Comparison of ENCODE assay signal across 8 mouse cellular contexts in the genomic region with DNA sequence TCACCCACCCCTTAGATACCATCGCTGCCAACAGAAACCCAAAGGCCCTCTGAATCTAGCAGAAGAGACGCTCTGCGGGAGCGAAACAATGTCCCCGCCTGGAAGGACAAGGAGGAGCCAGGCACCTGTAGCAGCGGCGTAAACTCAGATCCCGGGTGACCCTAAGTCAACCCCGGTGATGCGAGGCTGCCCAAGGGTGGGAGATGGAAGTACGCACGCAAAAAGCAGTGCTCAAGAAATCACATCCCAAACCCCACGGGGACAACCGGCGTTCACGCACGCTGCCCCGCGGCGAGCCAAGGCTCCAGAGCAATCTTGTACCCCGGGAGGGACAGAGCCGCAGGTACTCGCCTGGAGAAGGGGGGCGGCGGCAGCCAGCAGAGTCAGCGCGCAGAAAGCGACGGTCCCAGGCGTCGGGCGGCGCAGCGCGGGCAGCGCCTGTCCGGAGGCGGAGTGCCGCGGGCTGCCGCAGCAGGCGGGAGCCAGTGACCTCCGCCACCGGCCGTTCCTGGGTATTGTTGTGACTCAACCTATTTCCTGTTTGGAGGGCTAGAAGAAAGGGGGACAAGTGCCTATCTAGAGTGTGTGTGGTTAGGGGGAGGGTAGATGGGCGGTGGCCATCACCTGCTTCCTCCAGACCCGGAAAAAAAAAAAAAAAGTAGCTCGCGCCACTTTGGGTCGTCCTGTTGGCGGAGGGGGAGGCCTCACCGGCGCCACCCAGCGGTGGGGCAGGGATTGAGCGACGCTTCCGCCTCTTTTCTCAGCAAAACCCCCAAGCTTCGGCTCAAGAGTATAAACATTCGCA. TPM values are rescaled to one million over a fixed set of nuclear protein-coding genes. Genes with fewer than 3 reads are reported as not detected.
A peak's percentile ranks its signal among the peaks of the same experiment; 100 is the strongest.
DNase-seq lines count a peak whose midpoint lies in the region; ATAC-seq lines count a peak whose summit lies in the region.

A gene (minus strand): TSS at position 531 of the 805 bp plus-strand sequence.

- under 1% methylated on average over 57 of the region's 59 CpGs for WGBS in hindbrain, embryonic 15.5 days

- intact Hi-C loops in left cerebral cortex, postnatal 10 days (cut with DNase I), result loop anchor here (5.0 kb wide), 1 partner anchor 43 kb away; no protein-coding TSS in a partner anchor

- H3K9me3 ChIP-seq in hindbrain, embryonic 15.5 days, result no peaks in the 10 kb centered on the region

- H3K27me3 ChIP-seq in hindbrain, embryonic 15.5 days, result peaks cover 31% of the 10 kb centered on the region

- peak within 1 kb of the TSS; percentile 51 for H3K4me3 ChIP-seq in hindbrain, embryonic 15.5 days

- peak; percentile 61 for ATAC-seq in hindbrain, embryonic 15.5 days (ENCODE audit: low FRiP score, low read depth)
- peak; percentile 80 for ATAC-seq in megakaryocyte, adult 5-6 weeks (ENCODE audit: poor library complexity, severe bottlenecking)

- H3K4me1 ChIP-seq in hindbrain, embryonic 15.5 days (replicated peaks), result peaks cover 17% of the 10 kb centered on the region

- peak within 1 kb of the TSS; percentile 38; the same call in 1 of the 2 replicates for H3K27ac ChIP-seq in hindbrain, embryonic 15.5 days (replicated peaks)

- DNase-seq in ZHBTc4 (ENCODE audit: low read depth, low spot score), result peak; percentile 96
- DNase-seq in cerebellum, adult 9-11 months, result peak; percentile 9
- DNase-seq in gastrocnemius, adult 8-10 months (ENCODE audit: low spot score in 2 of 2), result peak; percentile 17 to 18
- DNase-seq in left cerebral cortex, postnatal 10 days (ENCODE audit: extremely low spot score in 1 of 2, low spot score in 2 of 2), result peak in 1 of 2 experiments; percentile 85
- peak; percentile 30 for DNase-seq in right cerebral cortex, postnatal 14 days
- DNase-seq in yolk sac, embryonic 10.5 days (ENCODE audit: low spot score), result peak; percentile 87

- no peaks in the 10 kb centered on the region for H3K36me3 ChIP-seq in hindbrain, embryonic 15.5 days

- peak within 1 kb of the TSS; percentile 39 for H3K9ac ChIP-seq in hindbrain, embryonic 15.5 days

- H3K4me2 ChIP-seq in hindbrain, embryonic 15.5 days, result peak within 1 kb of the TSS; percentile 90

RNA-seq across cellular contexts. Expression of the gene that starts here (rescaled TPM):
- total RNA-seq in gastrocnemius, adult 8-10 months (2022), result 1 to 10 TPM; 2.6 to 4.6 (median 4.0) TPM
- polyA plus RNA-seq in hindbrain, embryonic 15.5 days (2015; fragmentation: Nextera tagmentation; extraction: Ambion mirVana), result 12.9 and 13.9 TPM in 2 replicates
- total RNA-seq in left cerebral cortex, postnatal 10 days (2021), result 10 to 100 TPM; 16.6 to 18.0 TPM
- 1.6 and 3.7 TPM in 2 replicates for total RNA-seq in megakaryocyte, adult 5-6 weeks (2015)
- total RNA-seq in megakaryocyte, adult 5-6 weeks (2017), result 2.4 and 3.3 TPM in 2 replicates
